Mouse (Mus musculus) lung, postnatal 0 days (tissue): ENCODE measurements at regions not wholly inside any gene's neighbourhood (a gene's known extent, or its start where the extent isn't known, plus 50 kb on each side); places are given as distances from the start of the nearest gene placed in this dataset.

Source experiments
- CTCF ChIP-seq: IDR thresholded peaks from 2 replicates; pipeline ENCODE4 v1.5.1; 2016; ENCODE audit warnings: antibody characterized with exemption, mild to moderate bottlenecking
- EP300 ChIP-seq: IDR thresholded peaks from 2 replicates; pipeline ENCODE4 v1.6.1; 2016; ENCODE audit warnings: antibody characterized with exemption, mild to moderate bottlenecking, control low read depth

DNA sequence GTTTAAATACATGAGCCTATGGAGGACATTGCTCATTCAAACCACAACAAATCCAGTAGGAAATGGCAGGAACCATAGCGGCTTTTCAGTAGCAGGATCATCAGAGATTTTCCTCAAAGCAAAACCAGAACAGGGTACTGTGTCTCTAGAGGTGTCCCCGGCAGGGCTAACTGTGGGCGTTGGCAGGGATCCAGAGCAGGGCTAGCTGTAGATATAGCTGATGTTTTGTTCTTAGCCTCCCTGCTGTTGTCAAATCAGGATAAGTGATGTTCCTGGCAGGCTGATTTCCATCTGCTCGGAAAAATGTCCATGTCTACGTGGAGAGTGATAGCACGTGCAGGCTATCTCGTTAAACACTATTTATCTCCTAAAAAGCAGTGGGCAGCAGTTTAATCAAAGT is 297.6 kb downstream of the Abcc12 start:
- no peak for TF ChIP-seq CTCF
- no peak for TF ChIP-seq EP300
